Mouse (Mus musculus) olfactory bulb, adult 2 months (tissue): Measurements from ENCODE around the gene Larp4. TPM values are rescaled to one million over a fixed set of nuclear protein-coding genes. Genes with fewer than 3 reads are reported as not detected.
"Not testable (repeated sequence)": the region's sequence is repeated elsewhere in the genome, so short reads cannot be mapped to it uniquely, and the experiment has no call there.

Source experiments
- H3K27ac ChIP-seq: fragments of 200-500 bp; 2 replicates; pipeline ENCODE4 v1.5.1; 2012; ENCODE audit warnings: low read depth, low read length; ENCODE audit not compliant: insufficient read depth
- H3K4me1 ChIP-seq: fragments of 200-500 bp; 2 replicates; pipeline ENCODE4 v1.6.1; 2012; ENCODE audit warnings: low read length; ENCODE audit not compliant: control insufficient read depth, insufficient read depth
- H3K4me3 ChIP-seq: fragments of 200-500 bp; 2 replicates; pipeline ENCODE4 v1.5.1; 2012; ENCODE audit warnings: mild to moderate bottlenecking, low read depth, low read length, moderate library complexity; ENCODE audit not compliant: insufficient read depth
- CTCF ChIP-seq: fragments of 200-500 bp; IDR thresholded peaks from 2 replicates; pipeline ENCODE4 v1.5.1; 2012; ENCODE audit warnings: low read depth, mild to moderate bottlenecking, low read length, moderate library complexity; ENCODE audit not compliant: insufficient read depth
- POLR2A ChIP-seq: fragments of 200-500 bp; IDR thresholded peaks from 2 replicates; pipeline ENCODE4 v1.6.1; 2012; ENCODE audit warnings: mild to moderate bottlenecking, low read depth, low read length, moderate library complexity; ENCODE audit not compliant: insufficient read depth
- WGBS: fragments of 180-500 bp; shearing (Covaris S2); methylation state at CpG from one replicate; pipeline ENCODE4 v1.1.7; 2018; 5-methylcytosine and 5-hydroxymethylcytosine counted together
- polyA plus RNA-seq: library from polyadenylated mRNA; stranded (reverse); fragments of >200 nt; gene quantifications from 2 replicates; pipeline ENCODE4 v1.2.4, GENCODE M21; 2012; ENCODE audit warnings: low replicate concordance; ENCODE audit not compliant: missing spikeins, insufficient read depth, insufficient read length

Gene Larp4
- not detected in 2 replicates for polyA plus RNA-seq

GRCm38 (mm10) chr15:99969765-99970164, at the start of gene Larp4:
Gene Larp4 (plus strand): TSS chr15:99970065.
- not testable (repeated sequence) for H3K4me1 ChIP-seq, H3K27ac ChIP-seq, H3K4me3 ChIP-seq
- WGBS: 87% methylated on average over 6 of the region's 6 CpGs

GRCm38 (mm10) chr15:99931231-99931630, 38.6 kb upstream of the Larp4 start:
- 78% methylated on average over 8 of the region's 8 CpGs for WGBS
- no peak overlapping the region for H3K27ac ChIP-seq
- no peaks in the 10 kb centered on the region for H3K4me1 ChIP-seq
- no peak overlapping the region for H3K4me3 ChIP-seq
- TF ChIP-seq POLR2A: no peak
- no peak for TF ChIP-seq CTCF

- 33% methylated on average over 1 of the region's 1 CpGs for WGBS
- TF ChIP-seq POLR2A (no peak), CTCF (no peak)
- Histone ChIP-seq H3K4me3 (no peak overlapping the region), H3K4me1 (no peaks in the 10 kb centered on the region), H3K27ac (no peak overlapping the region)
These were observed 35.4 kb upstream of the Larp4 start for GRCm38 (mm10) chr15:99934501-99934900.

GRCm38 (mm10) chr15:99936659-99937058, 33.2 kb upstream of the Larp4 start:
- Histone ChIP-seq H3K4me1 (no peaks in the 10 kb centered on the region), H3K27ac (no peak overlapping the region), H3K4me3 (no peak overlapping the region)
- TF ChIP-seq POLR2A (no peak), CTCF (no peak)
- WGBS: 98% methylated on average over 3 of the region's 3 CpGs

GRCm38 (mm10) chr15:99937841-99938240, 32.0 kb upstream of the Larp4 start:
- no peaks in the 10 kb centered on the region for H3K4me1 ChIP-seq
- no peak overlapping the region for H3K27ac ChIP-seq
- no peak overlapping the region for H3K4me3 ChIP-seq
- TF ChIP-seq CTCF (no peak), POLR2A (no peak)
- WGBS: 91% methylated on average over 8 of the region's 8 CpGs

GRCm38 (mm10) chr15:99940426-99940825, 29.4 kb upstream of the Larp4 start:
- TF ChIP-seq POLR2A: no peak
- TF ChIP-seq CTCF: no peak
- Histone ChIP-seq H3K4me1 (peaks cover 7% of the 10 kb centered on the region), H3K4me3 (no peak overlapping the region), H3K27ac (no peak overlapping the region)
- 60% methylated on average over 2 of the region's 2 CpGs for WGBS

GRCm38 (mm10) chr15:99940970-99941630, 28.8 kb upstream of the Larp4 start:
- Histone ChIP-seq H3K27ac (no peak overlapping the region), H3K4me3 (no peak overlapping the region), H3K4me1 (peaks cover 13% of the 10 kb centered on the region)
- TF ChIP-seq POLR2A (no peak), CTCF (no peak)
- WGBS: 85% methylated on average over 4 of the region's 4 CpGs

GRCm38 (mm10) chr15:99955324-99955723, 14.5 kb upstream of the Larp4 start:
- Histone ChIP-seq H3K27ac (no peak overlapping the region), H3K4me3 (no peak overlapping the region), H3K4me1 (0 out of 2 replicates have a peak, but pooled peaks cover 3% of the 10 kb centered on the region)
- 69% methylated on average over 4 of the region's 4 CpGs for WGBS
- TF ChIP-seq CTCF (no peak), POLR2A (no peak)

GRCm38 (mm10) chr15:99965103-99965775, 4.6 kb upstream of the Larp4 start:
- Histone ChIP-seq H3K4me1 (no peaks in the 10 kb centered on the region), H3K4me3 (no peak overlapping the region), H3K27ac (no peak overlapping the region)
- TF ChIP-seq POLR2A (no peak), CTCF (no peak)
- 90% methylated on average over 8 of the region's 8 CpGs for WGBS

- TF ChIP-seq CTCF (no peak), POLR2A (no peak)
- Histone ChIP-seq H3K4me3 (no peak within 1 kb of the TSS), H3K27ac (no peak within 1 kb of the TSS), H3K4me1 (no peaks in the 10 kb centered on the region)
- WGBS: 75% methylated on average over 4 of the region's 4 CpGs
These were observed 2.9 kb upstream of the Larp4 start, which contains the start of gene Fam186a for GRCm38 (mm10) chr15:99966961-99967360. Gene Fam186a (minus strand): TSS chr15:99967061.
